Mouse (Mus musculus) frontal cortex, postnatal 25 days (tissue): ENCODE data around the gene Rnf113a2.

Experiments used
- DNase-seq, 2 experiments: peaks; one replicate each; pipeline ENCODE4 v3.0.0; 2022; ENCODE audit warnings: low spot score in 2 of 2

The Rnf113a2 gene

DNA sequence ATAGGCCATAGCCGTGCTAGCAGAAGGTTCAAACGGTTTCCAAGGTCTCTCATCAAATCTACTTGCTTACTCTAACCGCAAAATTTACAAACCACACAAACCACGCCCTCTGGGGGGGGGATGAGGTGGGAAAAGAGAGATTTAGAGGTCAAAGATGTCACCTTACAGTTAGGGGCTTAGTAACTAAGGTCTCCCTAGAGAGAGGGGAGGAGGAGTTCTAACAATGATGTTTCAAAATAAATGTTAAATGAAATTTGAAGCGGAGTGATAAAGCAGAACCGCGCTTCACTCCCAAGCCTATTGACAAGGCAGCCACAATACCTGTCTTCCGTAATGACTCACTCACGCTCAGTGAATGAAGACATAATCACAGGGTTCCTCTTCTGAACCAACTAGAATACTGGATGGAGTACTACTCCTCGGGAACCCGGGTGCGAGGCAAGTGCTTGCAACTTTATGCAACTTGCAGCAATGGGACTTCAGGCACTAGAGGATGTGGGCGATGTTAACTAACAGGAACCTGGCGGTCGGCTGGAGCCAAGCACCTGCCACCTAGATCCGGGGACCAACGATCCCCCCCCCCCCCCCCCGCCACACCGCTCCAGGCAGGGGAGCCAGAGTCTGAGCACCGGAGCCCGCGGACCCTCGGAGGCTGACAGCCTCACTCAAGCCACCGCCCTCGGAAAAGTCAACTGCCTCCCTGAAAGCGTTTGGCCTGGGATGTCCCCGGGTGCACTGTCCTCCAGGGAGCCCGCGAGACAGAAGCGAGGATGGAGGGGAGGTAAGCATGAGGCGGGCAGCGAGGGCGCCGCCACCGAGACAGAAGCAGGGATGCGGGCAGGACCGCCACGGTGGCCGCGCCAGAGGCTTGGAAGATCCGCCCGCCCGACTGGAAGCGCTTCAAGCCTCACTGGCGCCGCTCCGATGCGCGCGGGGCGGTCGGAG, 8.8 kb upstream of the Rnf113a2 start:
- peak in 1 of 2 experiments; percentile 15 for DNase-seq

GRCm38 (mm10) chr12:84408819-84409507, 8.0 kb upstream of the Rnf113a2 start, which contains the start of the genes Entpd5 and Bbof1:
Gene Entpd5 (minus strand): TSS chr12:84409029.
Gene Bbof1 (plus strand): TSS chr12:84409071.
- DNase-seq, result peak; percentile 76 to 79

DNA sequence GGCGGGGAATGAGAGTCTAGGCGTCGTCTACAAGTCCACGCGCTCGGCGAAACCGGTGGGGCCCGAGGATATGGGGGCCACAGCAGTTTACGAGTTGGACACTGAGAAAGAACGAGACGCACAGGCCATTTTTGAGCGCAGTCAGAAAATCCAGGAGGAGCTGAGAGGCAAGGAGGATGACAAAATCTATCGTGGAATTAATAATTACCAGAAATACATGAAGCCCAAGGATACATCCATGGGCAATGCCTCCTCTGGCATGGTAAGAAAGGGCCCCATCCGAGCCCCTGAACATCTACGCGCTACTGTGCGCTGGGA, 568 bp downstream of the Rnf113a2 start:
- no peak for DNase-seq

GRCm38 (mm10) chr12:84423990-84424389, 7.0 kb downstream of the Rnf113a2 start:
- no peak for DNase-seq

DNA sequence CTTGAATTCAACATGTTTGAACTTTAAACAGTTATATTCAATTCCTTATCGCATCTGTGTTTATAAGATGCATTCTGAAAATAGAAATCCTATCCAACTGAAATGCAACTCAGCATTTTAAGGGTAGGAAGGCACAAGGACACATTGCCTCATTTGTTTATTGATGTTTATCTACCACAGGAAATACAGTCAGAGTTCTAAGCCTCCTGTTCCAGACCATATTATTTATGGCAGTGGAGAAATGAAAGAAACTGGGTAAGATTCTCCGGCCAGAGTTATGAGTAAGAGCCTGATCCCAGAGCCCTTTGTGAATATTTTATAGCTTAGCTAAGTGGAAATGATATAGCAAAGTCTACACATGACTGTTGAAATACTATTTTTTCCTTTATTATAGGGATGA, 12.8 kb downstream of the Rnf113a2 start:
- no peak for DNase-seq

DNA sequence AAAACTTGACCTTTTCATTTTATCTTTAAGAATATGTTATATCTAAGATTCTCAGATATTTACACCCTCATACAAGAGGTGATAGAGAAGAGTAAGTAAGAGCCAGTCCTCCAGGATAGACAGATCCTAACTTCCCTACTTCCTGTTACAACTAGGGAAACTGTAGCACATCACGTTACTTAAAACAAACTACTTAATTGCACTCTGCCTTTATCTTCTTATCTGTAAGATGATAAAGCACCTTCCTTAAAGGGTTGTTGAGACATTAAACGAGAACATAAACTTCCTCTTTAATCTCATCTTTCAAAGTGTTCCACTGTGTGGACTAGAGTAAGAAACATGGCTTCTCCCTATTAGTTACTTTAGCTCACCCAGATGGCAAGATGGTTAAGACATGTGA, 21.7 kb downstream of the Rnf113a2 start:
- DNase-seq, result no peak

DNA sequence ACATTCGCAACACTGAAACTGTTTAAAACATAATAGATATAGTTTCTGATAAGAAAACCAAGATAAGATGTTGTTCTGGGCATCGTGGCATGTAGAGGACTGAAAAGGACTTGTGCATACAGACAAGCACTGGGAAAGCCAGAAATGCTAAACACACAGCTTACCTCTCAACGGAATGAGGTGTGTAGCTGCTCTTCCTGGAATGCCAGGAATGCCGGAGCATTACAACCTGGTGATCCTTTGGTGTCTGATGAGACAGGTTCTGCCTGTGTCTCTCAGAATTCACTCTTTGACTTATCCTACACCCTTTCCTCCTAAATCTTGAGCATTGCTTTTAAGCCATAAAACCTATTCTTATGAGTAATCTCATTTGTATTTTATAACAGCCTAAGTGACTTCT, 25.5 kb downstream of the Rnf113a2 start:
- no peak for DNase-seq

- no peak for DNase-seq
These were observed 30.4 kb downstream of the Rnf113a2 start for GRCm38 (mm10) chr12:84447386-84447785.

GRCm38 (mm10) chr12:84448181-84448580, 31.2 kb downstream of the Rnf113a2 start:
- DNase-seq, result no peak

- DNase-seq, result no peak
These were observed 32.9 kb downstream of the Rnf113a2 start for GRCm38 (mm10) chr12:84449887-84450286.

DNA sequence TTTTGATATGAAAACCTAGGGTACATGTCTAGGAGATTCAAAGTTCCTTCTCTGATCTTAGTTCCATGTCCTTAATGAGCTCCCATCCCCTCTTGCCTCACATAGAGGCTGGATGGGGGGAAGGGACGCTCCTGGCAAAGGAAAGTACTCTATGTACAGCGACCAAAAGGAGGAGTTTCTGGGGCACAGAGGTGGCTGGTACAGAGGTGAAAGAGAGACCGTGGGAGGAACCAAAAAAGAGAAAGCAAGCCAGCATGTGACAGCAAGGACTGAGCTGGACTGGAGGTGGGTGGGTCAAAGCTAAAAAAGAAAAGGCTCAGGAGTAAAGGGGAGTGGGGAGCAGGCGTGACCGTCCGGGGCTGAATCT, 33.3 kb downstream of the Rnf113a2 start:
- DNase-seq, result no peak

- peak; percentile 85 to 90 for DNase-seq
These were observed 34.0 kb downstream of the Rnf113a2 start, which contains the start of the genes Aldh6a1 and Lin52 for GRCm38 (mm10) chr12:84450718-84451646. Gene Aldh6a1 (minus strand): TSS chr12:84451004. Gene Lin52 (plus strand): TSS chr12:84451422.

DNA sequence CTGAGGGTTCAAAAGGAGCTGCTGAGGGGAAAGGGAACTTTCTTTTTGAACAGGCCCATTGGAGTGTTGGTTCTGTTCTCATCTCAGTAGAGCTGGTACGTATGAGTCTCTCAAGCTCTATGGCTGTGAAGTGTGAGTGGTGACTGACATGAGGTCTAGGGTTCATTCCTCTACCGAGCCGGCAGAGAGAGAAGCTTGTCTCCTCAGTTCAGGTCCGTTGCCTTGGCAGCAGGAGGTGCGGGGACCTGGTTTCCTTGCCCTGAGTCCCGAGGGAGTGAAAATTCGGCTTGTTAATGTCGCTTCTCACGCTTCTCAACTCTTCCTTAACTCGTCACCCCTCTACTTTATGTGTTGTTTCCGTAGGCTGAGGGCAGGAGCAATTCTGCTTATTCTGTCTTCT, 34.8 kb downstream of the Rnf113a2 start:
- no peak for DNase-seq

- no peak for DNase-seq
These were observed 39.9 kb downstream of the Rnf113a2 start for GRCm38 (mm10) chr12:84456911-84457310.

DNA sequence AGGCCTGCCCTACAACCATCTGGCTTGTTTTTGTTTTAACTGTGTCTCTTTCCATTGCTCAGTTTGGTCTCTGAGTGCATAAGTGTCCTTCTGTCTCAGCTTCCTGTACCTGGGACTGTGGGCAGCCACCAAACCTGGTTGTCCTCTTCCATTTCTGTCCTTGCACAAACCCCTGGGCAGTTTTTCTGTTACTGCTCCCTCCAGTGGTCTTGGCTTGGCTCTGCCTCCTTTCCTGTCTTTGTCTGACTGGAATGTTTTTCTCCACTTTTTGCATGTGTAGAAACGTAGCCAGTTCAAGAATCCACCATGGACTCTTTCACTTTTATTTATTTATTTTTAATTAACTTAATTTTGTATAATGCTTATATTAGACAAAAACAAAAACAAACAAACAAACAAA, 42.8 kb downstream of the Rnf113a2 start:
- no peak for DNase-seq

- no peak for DNase-seq
These were observed 44.4 kb downstream of the Rnf113a2 start for GRCm38 (mm10) chr12:84461416-84461815.

DNA sequence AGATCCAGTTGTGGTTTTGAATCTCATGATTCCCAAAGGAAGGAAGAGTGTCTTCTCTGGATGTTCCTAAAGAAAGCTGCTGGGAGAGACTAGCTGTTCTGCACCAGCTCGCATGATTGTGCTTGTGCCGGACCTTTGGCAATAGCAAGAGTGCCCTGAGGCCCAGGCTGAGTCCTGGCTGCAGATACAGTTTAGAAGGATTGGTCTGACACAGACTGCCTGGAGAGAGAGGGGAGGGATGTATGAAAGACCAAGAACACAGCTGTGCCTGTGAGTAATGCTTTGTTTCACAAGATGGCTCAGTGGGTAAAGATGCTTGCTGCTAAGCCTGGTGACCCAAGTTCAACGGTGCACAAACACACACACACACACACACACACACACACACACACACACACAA, 45.9 kb downstream of the Rnf113a2 start:
- DNase-seq, result no peak
